Mouse (Mus musculus) spleen, adult 2 months (tissue): ENCODE results near the gene Dock9. TPM values are rescaled to one million over a fixed set of nuclear protein-coding genes. Genes with fewer than 3 reads are reported as not detected.

ENCODE experiments used
- DNase-seq, 2 experiments: peaks; one replicate each; pipeline versions ENCODE4 v3.0.0 to v3.0.0-alpha.2; 2012 to 2021; ENCODE audit warnings: low spot score in 2 of 2, low read depth in 1 of 2
- H3K27ac ChIP-seq: fragments of 200-500 bp; 2 replicates; pipeline ENCODE4 v1.5.1; 2012; ENCODE audit warnings: low read length, inconsistent platforms; ENCODE audit not compliant: insufficient read depth
- H3K27me3 ChIP-seq: fragments of 200-500 bp; 2 replicates; pipeline ENCODE4 v1.6.1; 2012; ENCODE audit warnings: mild to moderate bottlenecking, moderate library complexity, low read length, inconsistent platforms; ENCODE audit not compliant: control insufficient read depth, insufficient read depth
- H3K36me3 ChIP-seq: fragments of 200-500 bp; 2 replicates; pipeline ENCODE4 v1.6.1; 2012; ENCODE audit warnings: mild to moderate bottlenecking, low read length, inconsistent platforms; ENCODE audit not compliant: control insufficient read depth, insufficient read depth
- H3K4me1 ChIP-seq: fragments of 200-500 bp; 2 replicates; pipeline ENCODE4 v1.6.1; 2011; ENCODE audit warnings: inconsistent platforms; ENCODE audit not compliant: control insufficient read depth, insufficient read depth, insufficient read length
- H3K4me3 ChIP-seq: fragments of 200-500 bp; 2 replicates; pipeline ENCODE4 v1.5.1; 2011; ENCODE audit warnings: mild to moderate bottlenecking, inconsistent platforms; ENCODE audit not compliant: insufficient read depth, insufficient read length; ENCODE audit errors: extremely low read depth
- CTCF ChIP-seq: fragments of 200-500 bp; IDR thresholded peaks from 2 replicates; pipeline ENCODE4 v1.5.1; 2011; ENCODE audit warnings: mild to moderate bottlenecking, inconsistent platforms; ENCODE audit not compliant: insufficient read depth, insufficient read length, insufficient replicate concordance; ENCODE audit errors: extremely low read depth
- POLR2A ChIP-seq: fragments of 200-500 bp; IDR thresholded peaks from 2 replicates; pipeline ENCODE4 v1.6.1; 2011; ENCODE audit warnings: low read depth, low read length, inconsistent platforms
- WGBS: fragments of 180-500 bp; shearing (Covaris S2); methylation state at CpG from one replicate; pipeline ENCODE4 v1.1.7; 2018; 5-methylcytosine and 5-hydroxymethylcytosine counted together
- polyA plus RNA-seq: library from polyadenylated mRNA; depleted of rRNA; stranded (reverse); fragments of >200 nt; gene quantifications from 2 replicates; pipeline ENCODE4 v1.2.3, GENCODE M21; 2012

Dock9 gene
- polyA plus RNA-seq, 1 experiment = 7.8 TPM

DNA sequence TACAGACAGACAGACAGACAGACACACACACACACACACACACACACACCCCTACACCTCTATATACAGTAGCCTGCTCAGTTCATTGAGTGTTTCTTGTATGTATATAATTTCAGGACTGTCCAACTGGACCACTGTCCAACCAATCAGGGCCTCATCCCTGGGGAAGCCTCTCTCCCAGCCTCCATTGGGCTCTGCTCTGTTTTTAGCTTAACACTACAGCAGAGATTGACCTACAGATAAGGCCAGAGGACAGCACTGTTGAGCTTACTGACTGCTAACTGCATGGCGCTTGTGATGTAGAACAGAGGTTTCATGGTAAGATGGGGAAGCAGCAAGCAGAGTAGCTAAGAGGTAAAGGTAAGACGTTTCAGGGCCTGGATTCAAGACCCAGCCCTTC is 5.7 kb downstream of the Dock9 start:
- Histone ChIP-seq H3K36me3 (no peaks in the 10 kb centered on the region), H3K4me3 (no peak overlapping the region), H3K27ac (no peak overlapping the region), H3K4me1 (no peaks in the 10 kb centered on the region; the same call in 1 of the 2 replicates), H3K27me3 (no peaks in the 10 kb centered on the region)
- WGBS = 91% methylated on average over 2 of the region's 2 CpGs
- no peak for DNase-seq
- TF ChIP-seq CTCF (no peak), POLR2A (no peak)

DNA sequence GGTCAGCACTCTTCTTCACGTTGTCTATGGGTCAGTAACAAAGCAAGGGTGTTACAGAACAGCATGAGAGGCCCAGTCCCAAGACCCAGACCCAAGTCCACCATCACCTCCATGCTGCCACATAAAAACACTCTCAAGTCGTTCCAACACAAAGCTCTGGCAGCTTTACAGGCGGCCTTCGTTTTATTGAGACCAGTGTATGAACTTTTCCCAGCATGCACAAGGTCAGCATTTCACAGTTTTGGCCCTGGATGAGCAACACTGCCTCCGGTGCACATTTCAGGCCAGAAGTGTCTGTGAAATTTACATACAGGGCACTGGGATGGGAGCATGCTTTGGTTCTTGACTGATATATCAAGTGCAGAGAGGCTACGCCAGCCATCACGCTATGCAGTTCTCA is 6.5 kb downstream of the Dock9 start:
- Histone ChIP-seq H3K36me3 (no peaks in the 10 kb centered on the region), H3K4me1 (no peaks in the 10 kb centered on the region), H3K27ac (no peak overlapping the region), H3K4me3 (no peak overlapping the region), H3K27me3 (no peaks in the 10 kb centered on the region)
- WGBS = 87% methylated on average over 7 of the region's 7 CpGs
- TF ChIP-seq CTCF = no peak
- no peak for TF ChIP-seq POLR2A
- DNase-seq = no peak

DNA sequence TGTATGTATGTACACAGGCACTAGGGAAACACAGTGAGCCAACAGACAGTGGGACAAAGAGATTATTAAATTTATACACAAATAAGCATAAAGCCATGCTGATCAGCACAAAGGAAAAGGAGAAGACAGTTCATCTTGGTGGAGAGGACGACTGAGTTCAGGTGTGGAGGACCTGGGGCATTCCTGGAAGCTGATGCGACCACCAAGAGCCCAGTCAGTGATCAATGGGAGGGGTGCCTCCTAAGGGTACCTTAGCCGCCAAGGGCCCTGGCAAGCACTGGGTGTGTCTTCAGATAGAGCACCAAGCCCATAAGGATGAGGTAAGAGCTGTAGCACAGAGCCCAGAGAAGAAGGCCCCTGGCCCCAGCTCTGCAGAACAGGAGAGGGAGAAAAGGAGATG is 8.4 kb downstream of the Dock9 start:
- no peak for DNase-seq
- 81% methylated on average over 3 of the region's 3 CpGs for WGBS
- TF ChIP-seq CTCF (no peak), POLR2A (no peak)

GRCm38 (mm10) chr14:121788451-121788850 is 9.2 kb downstream of the Dock9 start:
- Histone ChIP-seq H3K36me3 (no peaks in the 10 kb centered on the region), H3K4me3 (no peak overlapping the region), H3K27ac (no peak overlapping the region), H3K27me3 (no peaks in the 10 kb centered on the region), H3K4me1 (no peaks in the 10 kb centered on the region)
- no peak for TF ChIP-seq CTCF
- DNase-seq = no peak
- 88% methylated on average over 6 of the region's 6 CpGs for WGBS

More for the DNA sequence above, 8.4 kb downstream of the Dock9 start:
- no peak overlapping the region for H3K4me3 ChIP-seq
- H3K27me3 ChIP-seq = no peaks in the 10 kb centered on the region
- H3K27ac ChIP-seq = no peak overlapping the region
- H3K4me1 ChIP-seq = no peaks in the 10 kb centered on the region
- H3K36me3 ChIP-seq = no peaks in the 10 kb centered on the region

- TF ChIP-seq CTCF (no peak), POLR2A (no peak)
- H3K27me3 ChIP-seq = no peaks in the 10 kb centered on the region
- WGBS = 93% methylated on average over 12 of the region's 12 CpGs
- H3K4me3 ChIP-seq = no peak overlapping the region
- DNase-seq = no peak
- H3K36me3 ChIP-seq = no peaks in the 10 kb centered on the region
- no peak overlapping the region for H3K27ac ChIP-seq
- no peaks in the 10 kb centered on the region for H3K4me1 ChIP-seq
These were observed 10.2 kb downstream of the Dock9 start for GRCm38 (mm10) chr14:121787430-121787829.

DNA sequence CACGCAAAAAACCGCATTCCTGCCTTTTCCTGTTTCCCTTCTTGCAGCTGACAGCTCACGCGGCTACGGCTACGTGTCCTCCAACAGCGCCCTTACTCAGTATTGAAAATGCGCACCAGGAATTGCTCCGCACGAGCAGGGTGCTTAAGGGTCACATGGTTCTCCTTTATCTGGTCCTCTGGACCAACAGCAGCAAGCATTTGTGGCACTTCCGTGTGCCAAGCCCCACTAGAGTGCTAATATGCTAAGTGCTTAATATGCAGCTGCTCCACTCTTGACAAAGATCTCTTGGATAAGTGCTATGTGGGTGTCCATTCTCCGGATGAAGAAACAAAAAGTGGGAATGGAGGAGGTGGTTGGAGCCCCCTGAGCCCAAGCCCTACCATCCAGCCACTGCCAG is 10.7 kb downstream of the Dock9 start:
- no peaks in the 10 kb centered on the region for H3K4me1 ChIP-seq
- H3K27ac ChIP-seq = no peak overlapping the region
- no peak overlapping the region for H3K4me3 ChIP-seq
- no peaks in the 10 kb centered on the region for H3K27me3 ChIP-seq
- no peak for TF ChIP-seq POLR2A
- TF ChIP-seq CTCF = no peak
- no peaks in the 10 kb centered on the region for H3K36me3 ChIP-seq
- 91% methylated on average over 12 of the region's 12 CpGs for WGBS
- DNase-seq = no peak

GRCm38 (mm10) chr14:121785394-121785793 is 12.2 kb downstream of the Dock9 start:
- Histone ChIP-seq H3K36me3 (no peaks in the 10 kb centered on the region), H3K4me1 (no peaks in the 10 kb centered on the region), H3K27ac (no peak overlapping the region), H3K4me3 (no peak overlapping the region), H3K27me3 (no peaks in the 10 kb centered on the region)
- 53% methylated on average over 1 of the region's 1 CpGs for WGBS
- DNase-seq = no peak
- TF ChIP-seq POLR2A (no peak), CTCF (no peak)
